Mouse (Mus musculus): ENCODE data around the gene Gm45234. TPM values are rescaled to one million over a fixed set of nuclear protein-coding genes. Genes with fewer than 3 reads are reported as not detected.
A peak's percentile ranks its signal among the peaks of the same experiment; 100 is the strongest.

The Gm45234 gene
- total and polyA plus RNA-seq, 3 experiments, result not detected

- peaks cover 91% of the 10 kb centered on the region for H3K36me3 ChIP-seq (replicated peaks)
- H3K4me1 ChIP-seq (ENCODE audit: insufficient read depth, low read depth, low read length), result peaks cover 93% of the 10 kb centered on the region
- no peaks in the 10 kb centered on the region for H3K27me3 ChIP-seq (ENCODE audit: insufficient read depth, low read length)
- peak overlapping the region; percentile 69; the same call in 1 of the 2 replicates for H3K4me3 ChIP-seq (ENCODE audit: low read depth, low read length)
- H3K9me3 ChIP-seq (replicated peaks), result no peaks in the 10 kb centered on the region
- peak; percentile 59 for ATAC-seq (ENCODE audit: extremely low read depth, insufficient number of reproducible peaks, low FRiP score, poor library complexity, severe bottlenecking)
- TF ChIP-seq TAL1 (conservative IDR thresholded peaks at IDR 0.05; ENCODE audit: low read depth, low read length), result no peak
- TF ChIP-seq GATA1 (IDR thresholded peaks at IDR 0.05; ENCODE audit: borderline replicate concordance, low read length), result no peak
- no peak for TF ChIP-seq CTCF (IDR thresholded peaks at IDR 0.05; ENCODE audit: low read depth, low read length)
- no peak for TF ChIP-seq GATA2 (IDR thresholded peaks at IDR 0.05; ENCODE audit: borderline replicate concordance, low read depth, low read length)
- TF ChIP-seq POLR2AphosphoS5 (IDR thresholded peaks at IDR 0.05; ENCODE audit: insufficient replicate concordance, low read depth, low read length), result no peak
- no peak for DNase-seq (ENCODE audit: low spot score)
Measured at GRCm38 (mm10) chr6:124719354-124719978, 36.4 kb downstream of the Gm45234 start.

GRCm38 (mm10) chr6:124718703-124719102 is 37.1 kb downstream of the Gm45234 start:
- Histone ChIP-seq H3K4me1 (ENCODE audit: insufficient read depth, low read depth, low read length) (peaks cover 94% of the 10 kb centered on the region), H3K4me3 (ENCODE audit: low read depth, low read length) (peak overlapping the region; percentile 69; the same call in 1 of the 2 replicates), H3K36me3 (replicated peaks) (peaks cover 91% of the 10 kb centered on the region), H3K27me3 (ENCODE audit: insufficient read depth, low read length) (no peaks in the 10 kb centered on the region), H3K9me3 (replicated peaks) (no peaks in the 10 kb centered on the region)
- no peak for DNase-seq (ENCODE audit: low spot score)
- ATAC-seq (ENCODE audit: extremely low read depth, insufficient number of reproducible peaks, low FRiP score, poor library complexity, severe bottlenecking), result no peak
- TF ChIP-seq POLR2AphosphoS5 (IDR thresholded peaks at IDR 0.05; ENCODE audit: insufficient replicate concordance, low read depth, low read length) (no peak), GATA2 (IDR thresholded peaks at IDR 0.05; ENCODE audit: borderline replicate concordance, low read depth, low read length) (no peak), CTCF (IDR thresholded peaks at IDR 0.05; ENCODE audit: low read depth, low read length) (no peak), GATA1 (IDR thresholded peaks at IDR 0.05; ENCODE audit: borderline replicate concordance, low read length) (no peak)

- peak overlapping the region; percentile 69; the same call in 1 of the 2 replicates for H3K4me3 ChIP-seq (ENCODE audit: low read depth, low read length)
- H3K4me1 ChIP-seq (ENCODE audit: insufficient read depth, low read depth, low read length), result peaks cover 94% of the 10 kb centered on the region
- H3K27me3 ChIP-seq (ENCODE audit: insufficient read depth, low read length), result no peaks in the 10 kb centered on the region
- peaks cover 91% of the 10 kb centered on the region for H3K36me3 ChIP-seq (replicated peaks)
- no peak for ATAC-seq (ENCODE audit: extremely low read depth, insufficient number of reproducible peaks, low FRiP score, poor library complexity, severe bottlenecking)
- no peaks in the 10 kb centered on the region for H3K9me3 ChIP-seq (replicated peaks)
- TF ChIP-seq TAL1 (conservative IDR thresholded peaks at IDR 0.05; ENCODE audit: low read depth, low read length), result no peak
- no peak for TF ChIP-seq GATA2 (IDR thresholded peaks at IDR 0.05; ENCODE audit: borderline replicate concordance, low read depth, low read length)
- no peak for TF ChIP-seq CTCF (IDR thresholded peaks at IDR 0.05; ENCODE audit: low read depth, low read length)
- TF ChIP-seq POLR2AphosphoS5 (IDR thresholded peaks at IDR 0.05; ENCODE audit: insufficient replicate concordance, low read depth, low read length), result no peak
- TF ChIP-seq GATA1 (IDR thresholded peaks at IDR 0.05; ENCODE audit: borderline replicate concordance, low read length), result no peak
- DNase-seq (ENCODE audit: low spot score), result no peak
Measured at GRCm38 (mm10) chr6:124717968-124718367, 37.9 kb downstream of the Gm45234 start.

GRCm38 (mm10) chr6:124716864-124717490 is 38.8 kb downstream of the Gm45234 start:
- TF ChIP-seq POLR2AphosphoS5 (IDR thresholded peaks at IDR 0.05; ENCODE audit: insufficient replicate concordance, low read depth, low read length) (peak; percentile 19; the same call in 1 of the 2 replicates), TAL1 (conservative IDR thresholded peaks at IDR 0.05; ENCODE audit: low read depth, low read length) (no peak)
- no peak for DNase-seq (ENCODE audit: low spot score)
- ATAC-seq (ENCODE audit: extremely low read depth, insufficient number of reproducible peaks, low FRiP score, poor library complexity, severe bottlenecking), result no peak
- Histone ChIP-seq H3K9me3 (replicated peaks) (no peaks in the 10 kb centered on the region), H3K36me3 (replicated peaks) (peaks cover 90% of the 10 kb centered on the region), H3K4me3 (ENCODE audit: low read depth, low read length) (no peak overlapping the region), H3K27me3 (ENCODE audit: insufficient read depth, low read length) (no peaks in the 10 kb centered on the region), H3K4me1 (ENCODE audit: insufficient read depth, low read depth, low read length) (peaks cover 91% of the 10 kb centered on the region)

- TF ChIP-seq GATA1 (IDR thresholded peaks at IDR 0.05; ENCODE audit: borderline replicate concordance, low read length), result no peak
- Histone ChIP-seq H3K36me3 (replicated peaks) (peaks cover 84% of the 10 kb centered on the region), H3K4me1 (ENCODE audit: insufficient read depth, low read depth, low read length) (peaks cover 77% of the 10 kb centered on the region)
Measured at GRCm38 (mm10) chr6:124712918-124713317, 42.9 kb downstream of the Gm45234 start.

GRCm38 (mm10) chr6:124711824-124712782 is 43.7 kb downstream of the Gm45234 start, which contains the start of the genes Emg1 and Phb2:
Emg1 (minus strand) TSS chr6:124712178.
Phb2 (plus strand) TSS chr6:124712336.
- Histone ChIP-seq H3K4me1 (ENCODE audit: insufficient read depth, low read depth, low read length) (peaks cover 75% of the 10 kb centered on the region), H3K27me3 (ENCODE audit: insufficient read depth, low read length) (no peaks in the 10 kb centered on the region), H3K9me3 (replicated peaks) (no peaks in the 10 kb centered on the region), H3K4me3 (ENCODE audit: low read depth, low read length) (peak within 1 kb of the TSS; percentile 100), H3K36me3 (replicated peaks) (peaks cover 84% of the 10 kb centered on the region)
- ATAC-seq (ENCODE audit: extremely low read depth, insufficient number of reproducible peaks, low FRiP score, poor library complexity, severe bottlenecking) (peak; percentile 85), DNase-seq (ENCODE audit: low spot score) (peak; percentile 82)
- TF ChIP-seq CTCF (IDR thresholded peaks at IDR 0.05; ENCODE audit: low read depth, low read length) (no peak), POLR2AphosphoS5 (IDR thresholded peaks at IDR 0.05; ENCODE audit: insufficient replicate concordance, low read depth, low read length) (no peak), TAL1 (conservative IDR thresholded peaks at IDR 0.05; ENCODE audit: low read depth, low read length) (no peak), GATA1 (IDR thresholded peaks at IDR 0.05; ENCODE audit: borderline replicate concordance, low read length) (no peak), GATA2 (IDR thresholded peaks at IDR 0.05; ENCODE audit: borderline replicate concordance, low read depth, low read length) (no peak)

More at GRCm38 (mm10) chr6:124712918-124713317, 42.9 kb downstream of the Gm45234 start:
- ATAC-seq (ENCODE audit: extremely low read depth, insufficient number of reproducible peaks, low FRiP score, poor library complexity, severe bottlenecking) (no peak), DNase-seq (ENCODE audit: low spot score) (no peak)
- Histone ChIP-seq H3K4me3 (ENCODE audit: low read depth, low read length) (peak overlapping the region; percentile 100), H3K9me3 (replicated peaks) (no peaks in the 10 kb centered on the region), H3K27me3 (ENCODE audit: insufficient read depth, low read length) (no peaks in the 10 kb centered on the region)
